Mouse (Mus musculus) liver, postnatal 0 days (tissue): Measurements from ENCODE around the gene Slco3a1.

Experiments used
- CTCF ChIP-seq: sonication (generic); IDR thresholded peaks from 2 replicates; pipeline ENCODE4 v1.5.1; 2016; ENCODE audit warnings: antibody characterized with exemption, low read depth
- EP300 ChIP-seq: IDR thresholded peaks from 2 replicates; pipeline ENCODE4 v1.6.1; 2016; ENCODE audit warnings: antibody characterized with exemption, low read depth, mild to moderate bottlenecking

DNA sequence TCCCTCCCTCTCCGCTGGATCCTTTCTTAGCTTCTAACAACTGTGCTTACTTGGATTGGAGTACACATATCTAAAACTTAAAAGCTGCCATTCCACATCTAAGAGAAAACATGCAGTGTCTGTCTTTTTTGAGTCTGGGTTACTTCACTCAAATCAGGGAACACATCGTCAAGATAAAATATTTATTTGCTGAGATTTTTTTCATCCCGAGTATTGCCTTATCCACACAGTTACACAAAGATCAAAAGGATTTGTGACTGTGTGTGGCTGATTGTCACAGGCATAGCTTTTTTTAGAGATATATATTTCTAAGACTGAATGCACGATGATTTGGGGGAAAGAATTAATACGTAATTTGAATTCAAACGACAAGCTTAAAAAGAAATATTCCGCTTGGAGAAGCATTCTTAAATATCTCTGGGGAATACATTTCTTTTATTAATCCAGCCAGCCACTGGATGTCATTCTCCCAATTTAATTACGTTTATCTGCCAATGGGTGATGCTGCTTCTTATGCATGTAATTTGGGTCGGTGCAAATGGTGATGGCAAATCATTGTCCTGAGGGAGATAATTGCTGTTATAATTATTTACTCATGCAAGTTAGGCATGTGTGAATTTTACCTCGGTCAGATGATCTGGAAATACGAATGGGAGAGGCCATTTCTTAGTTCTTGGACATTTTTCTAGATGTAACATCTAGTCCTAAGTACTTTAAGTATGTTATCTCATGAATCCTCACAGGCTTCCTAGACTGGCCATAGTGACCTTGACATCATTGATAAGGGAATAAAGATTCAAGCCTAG lies 285.1 kb downstream of the Slco3a1 start:
- no peak for TF ChIP-seq CTCF
- TF ChIP-seq EP300: no peak
